Mouse (Mus musculus): ENCODE results near the gene Kcnh7.

Kcnh7 gene

DNA sequence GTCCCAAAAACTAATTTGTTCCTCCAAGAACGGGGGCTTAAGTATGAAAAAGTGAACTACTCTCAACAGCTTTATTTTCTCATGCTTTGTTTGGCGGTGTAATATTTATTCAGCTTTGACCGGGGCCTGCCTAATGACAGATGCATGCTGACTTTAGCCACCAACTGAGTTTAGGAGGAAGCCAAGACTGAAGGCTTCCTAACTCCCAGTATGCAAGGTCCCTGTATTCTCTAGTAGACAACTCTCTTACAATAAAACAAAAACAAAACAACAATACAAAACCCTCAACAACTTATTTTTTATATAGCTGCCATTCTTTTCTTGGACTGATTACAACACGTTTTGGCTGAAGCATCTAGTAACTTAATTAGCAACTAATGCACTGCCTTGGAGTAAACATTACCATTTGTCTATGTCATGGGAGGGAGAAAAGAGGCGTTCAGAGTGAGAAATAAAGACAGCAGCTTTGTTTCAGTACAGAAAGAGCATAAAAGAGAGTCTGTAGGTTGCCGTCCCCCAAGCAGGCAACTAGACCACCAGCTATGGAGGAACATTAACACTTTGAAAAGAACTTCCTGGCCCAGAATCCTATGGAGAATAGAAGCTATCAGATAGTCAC is 537.3 kb downstream of the Kcnh7 start:
- DNase-seq (ENCODE audit: inconsistent age in 2 of 2, low spot score in 1 of 2) = no peak

DNA sequence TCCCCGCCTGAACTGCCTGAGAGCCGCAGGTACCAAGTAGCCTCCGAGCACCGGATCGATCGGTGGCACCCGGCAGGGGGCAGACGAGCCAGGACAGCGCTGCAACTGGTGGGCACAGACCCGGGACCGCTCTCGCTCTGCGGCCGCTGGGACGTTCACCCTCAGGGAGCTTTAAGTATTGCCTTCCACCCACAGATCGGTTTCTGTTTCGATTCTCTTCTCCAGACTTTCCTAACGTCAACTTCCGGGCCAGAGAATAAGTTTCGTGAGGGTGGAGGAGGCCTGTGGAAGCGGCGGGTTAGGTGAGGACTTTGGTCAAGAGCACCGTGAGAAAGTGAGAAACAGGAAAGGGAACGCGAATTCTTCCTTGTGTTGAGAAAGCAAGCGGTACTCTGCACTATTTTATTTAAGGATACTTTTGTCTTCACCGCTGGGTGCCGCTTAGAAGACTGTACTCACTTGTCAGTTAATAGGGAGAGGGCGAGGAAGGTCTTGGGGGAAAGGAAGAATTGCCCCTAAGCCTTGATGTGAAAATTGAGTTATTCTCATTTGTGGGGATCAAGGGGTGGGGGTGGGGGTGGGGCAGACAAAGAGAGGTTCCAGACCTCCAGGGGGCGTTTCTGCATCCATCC is 538.0 kb downstream of the Kcnh7 start, which contains the start of gene Ifih1:
Gene Ifih1, minus strand, starts transcription at position 242 of the 632 bp plus-strand sequence.
- DNase-seq (ENCODE audit: inconsistent age in 2 of 2, low spot score in 1 of 2) = peak; percentile 69 to 91

- peak in 1 of 2 experiments; percentile 20 for DNase-seq (ENCODE audit: inconsistent age in 2 of 2, low spot score in 1 of 2)
Measured at GRCm38 (mm10) chr2:62645475-62645874, 538.6 kb downstream of the Kcnh7 start.

DNA sequence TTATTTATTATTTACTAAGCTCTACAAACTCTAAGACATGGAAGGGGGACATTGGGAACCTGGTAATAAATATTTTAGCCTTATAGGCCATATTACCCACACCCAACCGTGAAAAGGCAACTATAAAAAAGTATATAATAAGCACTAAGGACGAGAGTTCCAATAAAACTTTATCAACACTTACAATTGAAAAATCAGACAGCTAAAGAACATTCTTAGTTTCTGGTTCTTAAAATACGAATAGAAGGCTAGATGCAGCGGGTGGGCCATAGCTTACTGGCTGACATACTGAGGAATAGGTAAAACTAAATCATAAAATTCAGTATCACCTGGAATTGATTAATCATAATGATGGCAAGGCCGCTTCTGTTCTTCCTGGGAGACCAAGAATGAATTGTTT is 539.2 kb downstream of the Kcnh7 start:
- no peak for DNase-seq (ENCODE audit: inconsistent age in 2 of 2, low spot score in 1 of 2)

All from adrenal gland, adult (tissue).